Mouse (Mus musculus): Measurements from ENCODE around the gene Nxpe3. TPM values are rescaled to one million over a fixed set of nuclear protein-coding genes. Genes with fewer than 3 reads are reported as not detected.
A peak's percentile ranks its signal among the peaks of the same experiment; 100 is the strongest.

The Nxpe3 gene
- polyA plus RNA-seq, 1 experiment: 0.90 TPM

DNA sequence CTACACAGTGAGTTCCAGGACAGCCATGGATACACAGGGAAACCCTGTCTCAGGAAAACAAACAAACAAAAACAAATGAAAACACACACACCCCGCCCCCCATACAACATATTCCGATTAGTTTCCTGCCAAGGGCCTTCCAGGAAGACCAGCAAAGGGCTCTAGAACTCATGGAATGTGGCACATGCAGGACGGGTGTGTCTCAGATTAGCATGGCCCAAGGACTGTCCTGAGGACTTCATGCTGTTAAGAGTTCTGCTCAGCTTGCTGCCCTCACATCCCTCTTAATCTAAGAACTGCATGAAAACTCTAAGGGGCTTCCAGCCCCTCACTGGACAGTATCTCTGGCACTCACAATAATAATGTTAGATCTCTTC, 6.5 kb downstream of the Nxpe3 start:
- H3K27me3 ChIP-seq (ENCODE audit: control insufficient read depth, insufficient read depth, insufficient read length): no peaks in the 10 kb centered on the region
- H3K36me3 ChIP-seq (ENCODE audit: control insufficient read depth, insufficient read depth): no peaks in the 10 kb centered on the region
- H3K4me2 ChIP-seq (ENCODE audit: low read depth): no peak overlapping the region
- TF ChIP-seq MAX (IDR thresholded peaks at IDR 0.05; ENCODE audit: low read depth) (no peak), TCF12 (IDR thresholded peaks at IDR 0.05; ENCODE audit: insufficient read depth, poor library complexity, severe bottlenecking) (no peak)
- H3K4me3 ChIP-seq: no peak overlapping the region
- H3K79me2 ChIP-seq (ENCODE audit: control insufficient read depth, insufficient read depth): no peaks in the 10 kb centered on the region
- H3ac ChIP-seq (ENCODE audit: control insufficient read depth, insufficient read length): no peak overlapping the region

DNA sequence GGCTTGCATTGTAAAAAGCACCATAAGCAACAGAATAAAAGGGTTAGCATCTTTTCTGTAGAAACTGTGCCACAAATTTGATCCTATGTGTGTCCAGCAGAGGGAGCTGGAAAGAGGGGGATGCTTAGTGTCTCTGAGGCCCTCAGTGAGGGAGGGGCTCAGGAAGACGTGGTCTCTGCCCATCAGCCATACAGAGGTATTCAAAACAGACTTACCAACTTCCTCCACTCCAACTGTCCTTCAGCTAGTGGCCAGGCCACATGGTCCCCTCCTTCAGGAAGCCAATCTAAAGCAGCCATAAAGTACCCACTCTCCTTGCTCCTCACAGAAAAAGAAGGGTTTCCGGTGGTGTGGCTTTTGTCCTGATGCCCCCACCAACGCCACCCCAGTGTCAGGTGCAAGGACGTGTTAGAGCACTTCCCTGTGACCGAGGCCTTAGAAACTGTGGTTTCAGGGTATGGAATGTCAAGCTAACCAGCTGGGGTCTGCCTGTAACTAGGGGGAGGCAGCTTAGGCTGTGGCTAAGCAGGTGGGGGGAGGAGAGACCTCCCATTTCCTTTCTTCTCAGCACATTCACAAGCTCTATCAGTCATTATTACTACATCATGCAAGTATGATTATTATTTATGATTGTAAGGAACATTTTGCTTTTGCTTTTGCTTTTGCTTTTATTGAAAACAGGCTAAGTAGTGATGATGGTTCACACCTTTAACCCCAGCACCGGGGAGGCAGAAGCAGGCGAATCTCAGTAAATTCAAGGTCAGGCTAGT, 7.1 kb downstream of the Nxpe3 start:
- no peak overlapping the region for H3ac ChIP-seq (ENCODE audit: control insufficient read depth, insufficient read length)
- no peak overlapping the region for H3K4me3 ChIP-seq
- H3K79me2 ChIP-seq (ENCODE audit: control insufficient read depth, insufficient read depth): no peaks in the 10 kb centered on the region
- TF ChIP-seq MYOG (IDR thresholded peaks at IDR 0.05; ENCODE audit: control insufficient read depth in 1 of 3, insufficient read depth in 1 of 3, insufficient read length in 2 of 3, low read depth in 2 of 3) (peak in 1 of 3 experiments; percentile 16), REST (IDR thresholded peaks at IDR 0.05; ENCODE audit: insufficient read depth, insufficient read length) (no peak), SRF (IDR thresholded peaks at IDR 0.05; ENCODE audit: control insufficient read depth, insufficient read length, low read depth) (no peak), MAX (IDR thresholded peaks at IDR 0.05; ENCODE audit: low read depth) (no peak), E2F4 (IDR thresholded peaks at IDR 0.05; ENCODE audit: insufficient read depth) (no peak), TCF12 (IDR thresholded peaks at IDR 0.05; ENCODE audit: insufficient read depth, poor library complexity, severe bottlenecking) (no peak), POLR2A (IDR thresholded peaks at IDR 0.05; ENCODE audit: insufficient read length, low read depth) (no peak), CEBPB (IDR thresholded peaks at IDR 0.05; ENCODE audit: insufficient read depth, poor library complexity, severe bottlenecking) (no peak)
- no peaks in the 10 kb centered on the region for H3K27me3 ChIP-seq (ENCODE audit: control insufficient read depth, insufficient read depth, insufficient read length)
- no peak overlapping the region for H3K4me2 ChIP-seq (ENCODE audit: low read depth)
- H3K36me3 ChIP-seq (ENCODE audit: control insufficient read depth, insufficient read depth): peaks cover 2% of the 10 kb centered on the region

DNA sequence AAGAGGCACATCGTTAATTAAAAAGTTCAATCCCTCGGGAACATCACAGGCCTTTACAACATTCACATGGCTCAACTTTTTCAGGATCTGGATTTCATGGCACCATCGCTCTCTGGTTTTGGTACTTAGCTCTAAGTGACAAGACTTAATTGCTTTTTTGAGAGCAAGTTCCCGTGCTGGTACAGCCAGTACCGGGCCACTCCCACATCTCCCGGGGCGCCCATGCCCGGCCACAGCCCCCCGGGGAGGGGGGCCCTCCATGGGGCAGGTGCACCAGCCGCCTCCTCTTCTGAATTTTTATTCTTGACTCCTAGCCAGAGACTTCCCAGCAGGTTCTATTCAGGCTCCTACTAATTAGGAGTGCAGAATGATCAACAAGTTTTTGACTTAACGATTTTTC, 10.8 kb downstream of the Nxpe3 start:
- Histone ChIP-seq H3K36me3 (ENCODE audit: control insufficient read depth, insufficient read depth) (peaks cover 5% of the 10 kb centered on the region), H3K4me2 (ENCODE audit: low read depth) (no peak overlapping the region), H3K27me3 (ENCODE audit: control insufficient read depth, insufficient read depth, insufficient read length) (no peaks in the 10 kb centered on the region), H3K4me3 (no peak overlapping the region), H3K79me2 (ENCODE audit: control insufficient read depth, insufficient read depth) (no peaks in the 10 kb centered on the region), H3ac (ENCODE audit: control insufficient read depth, insufficient read length) (no peak overlapping the region)
- no peak for TF ChIP-seq REST (IDR thresholded peaks at IDR 0.05; ENCODE audit: insufficient read depth, insufficient read length)
- TF ChIP-seq POLR2A (IDR thresholded peaks at IDR 0.05; ENCODE audit: insufficient read length, low read depth): no peak
- no peak for TF ChIP-seq MYOD1 (IDR thresholded peaks at IDR 0.05; ENCODE audit: control insufficient read depth in 1 of 3, insufficient read length in 2 of 3, low read depth in 2 of 3)
- TF ChIP-seq CEBPB (IDR thresholded peaks at IDR 0.05; ENCODE audit: insufficient read depth, poor library complexity, severe bottlenecking): no peak
- no peak for TF ChIP-seq MYOG (IDR thresholded peaks at IDR 0.05; ENCODE audit: control insufficient read depth in 1 of 3, insufficient read depth in 1 of 3, insufficient read length in 2 of 3, low read depth in 2 of 3)
- TF ChIP-seq TCF12 (IDR thresholded peaks at IDR 0.05; ENCODE audit: insufficient read depth, poor library complexity, severe bottlenecking): no peak
- TF ChIP-seq E2F4 (IDR thresholded peaks at IDR 0.05; ENCODE audit: insufficient read depth): no peak

DNA sequence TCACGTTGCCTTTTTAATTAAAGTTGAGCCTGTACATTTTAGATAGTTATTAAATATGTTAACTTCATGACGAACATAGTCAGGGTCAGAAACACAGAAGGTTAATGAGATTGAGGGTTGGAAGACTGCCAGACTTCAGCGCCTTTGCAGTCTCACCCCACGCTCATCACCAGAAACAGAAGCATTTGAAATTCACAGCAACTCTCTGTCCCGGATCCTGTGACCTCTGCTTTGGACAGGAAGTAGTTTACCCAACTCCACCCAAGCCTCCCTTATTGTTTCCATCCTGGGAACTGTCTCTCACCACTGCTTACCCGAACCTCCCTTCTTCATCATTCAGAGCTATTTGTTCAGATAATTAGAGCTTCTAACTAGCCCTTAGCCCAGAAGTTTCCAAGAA, 19.1 kb downstream of the Nxpe3 start:
- no peak overlapping the region for H3K4me3 ChIP-seq
- no peak for TF ChIP-seq MYOG (IDR thresholded peaks at IDR 0.05; ENCODE audit: control insufficient read depth in 1 of 3, insufficient read depth in 1 of 3, insufficient read length in 2 of 3, low read depth in 2 of 3)
- TF ChIP-seq TCF3 (IDR thresholded peaks at IDR 0.05; ENCODE audit: insufficient read length, low read depth): no peak
- no peak for TF ChIP-seq MYOD1 (IDR thresholded peaks at IDR 0.05; ENCODE audit: control insufficient read depth in 1 of 3, insufficient read length in 2 of 3, low read depth in 2 of 3)
- no peak for TF ChIP-seq POLR2AphosphoS2 (IDR thresholded peaks at IDR 0.05; ENCODE audit: insufficient read length, low read depth)
- no peak for TF ChIP-seq SRF (IDR thresholded peaks at IDR 0.05; ENCODE audit: control insufficient read depth, insufficient read length, low read depth)
- TF ChIP-seq USF1 (IDR thresholded peaks at IDR 0.05; ENCODE audit: low read depth): no peak
- no peak for TF ChIP-seq MAX (IDR thresholded peaks at IDR 0.05; ENCODE audit: low read depth)
- no peak for TF ChIP-seq E2F4 (IDR thresholded peaks at IDR 0.05; ENCODE audit: insufficient read depth)
- TF ChIP-seq REST (IDR thresholded peaks at IDR 0.05; ENCODE audit: insufficient read depth, insufficient read length): no peak
- no peak for TF ChIP-seq TCF12 (IDR thresholded peaks at IDR 0.05; ENCODE audit: insufficient read depth, poor library complexity, severe bottlenecking)
- H3K27me3 ChIP-seq (ENCODE audit: control insufficient read depth, insufficient read depth, insufficient read length): no peaks in the 10 kb centered on the region
- H3K79me2 ChIP-seq (ENCODE audit: control insufficient read depth, insufficient read depth): no peaks in the 10 kb centered on the region
- H3K4me2 ChIP-seq (ENCODE audit: low read depth): no peak overlapping the region
- H3K36me3 ChIP-seq (ENCODE audit: control insufficient read depth, insufficient read depth): peaks cover 4% of the 10 kb centered on the region
- H3ac ChIP-seq (ENCODE audit: control insufficient read depth, insufficient read length): no peak overlapping the region

DNA sequence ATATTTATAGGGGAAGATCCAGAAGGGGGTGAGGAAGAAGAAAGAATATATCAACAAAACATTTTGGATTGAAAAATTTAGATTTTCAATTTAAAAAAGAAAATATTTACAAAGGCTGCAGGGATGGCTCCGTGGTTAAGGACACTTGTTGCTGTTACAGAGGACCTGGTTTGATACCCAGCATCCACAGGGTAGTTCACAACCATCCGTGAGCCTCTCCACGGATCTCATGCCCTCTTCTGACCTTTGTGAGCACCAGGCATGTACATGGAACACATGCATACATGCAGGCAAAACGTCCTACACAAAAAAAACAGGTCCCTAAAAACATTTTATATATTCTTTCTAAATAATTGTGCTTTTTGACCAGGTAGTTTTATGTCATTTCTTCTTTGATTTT, 31.3 kb downstream of the Nxpe3 start:
- no peak overlapping the region for H3ac ChIP-seq (ENCODE audit: control insufficient read depth, insufficient read length)
- TF ChIP-seq POLR2AphosphoS2 (IDR thresholded peaks at IDR 0.05; ENCODE audit: insufficient read length, low read depth) (no peak), REST (IDR thresholded peaks at IDR 0.05; ENCODE audit: insufficient read depth, insufficient read length) (no peak), MYOD1 (IDR thresholded peaks at IDR 0.05; ENCODE audit: control insufficient read depth in 1 of 3, insufficient read length in 2 of 3, low read depth in 2 of 3) (no peak), E2F4 (IDR thresholded peaks at IDR 0.05; ENCODE audit: insufficient read depth) (no peak), MYOG (IDR thresholded peaks at IDR 0.05; ENCODE audit: control insufficient read depth in 1 of 3, insufficient read depth in 1 of 3, insufficient read length in 2 of 3, low read depth in 2 of 3) (no peak), SRF (IDR thresholded peaks at IDR 0.05; ENCODE audit: control insufficient read depth, insufficient read length, low read depth) (no peak), CEBPB (IDR thresholded peaks at IDR 0.05; ENCODE audit: insufficient read depth, poor library complexity, severe bottlenecking) (no peak)
- H3K4me3 ChIP-seq: no peak overlapping the region
- H3K27me3 ChIP-seq (ENCODE audit: control insufficient read depth, insufficient read depth, insufficient read length): no peaks in the 10 kb centered on the region
- H3K79me2 ChIP-seq (ENCODE audit: control insufficient read depth, insufficient read depth): no peaks in the 10 kb centered on the region
- no peak overlapping the region for H3K4me2 ChIP-seq (ENCODE audit: low read depth)
- H3K36me3 ChIP-seq (ENCODE audit: control insufficient read depth, insufficient read depth): no peaks in the 10 kb centered on the region
